Mouse (Mus musculus) myocyte (in vitro differentiated cells): ENCODE measurements around the gene Htr1f. TPM values are rescaled to one million over a fixed set of nuclear protein-coding genes. Genes with fewer than 3 reads are reported as not detected.

ENCODE experiments used
- H3K27me3 ChIP-seq: one replicate; pipeline ENCODE4 v1.6.1; 2011; ENCODE audit not compliant: control insufficient read depth, insufficient read depth, insufficient read length
- H3K36me3 ChIP-seq: one replicate; pipeline ENCODE4 v1.6.1; 2011; ENCODE audit not compliant: control insufficient read depth, insufficient read depth
- H3K4me2 ChIP-seq: one replicate; pipeline ENCODE4 v1.6.1; 2011; ENCODE audit warnings: low read depth, control low read depth
- H3K4me3 ChIP-seq: one replicate; pipeline ENCODE4 v1.5.1; 2011; ENCODE audit warnings: mild to moderate bottlenecking, control low read depth, moderate library complexity
- H3K79me2 ChIP-seq: one replicate; pipeline ENCODE4 v1.6.1; 2011; ENCODE audit not compliant: control insufficient read depth, insufficient read depth
- H3ac ChIP-seq: one replicate; pipeline ENCODE4 v1.6.1; 2011; ENCODE audit not compliant: control insufficient read depth, insufficient read length
- CEBPB ChIP-seq: IDR thresholded peaks from 2 replicates; pipeline ENCODE4 v1.6.1; 2011; ENCODE audit warnings: mild to moderate bottlenecking, moderate library complexity; ENCODE audit not compliant: poor library complexity, insufficient read depth, severe bottlenecking
- E2F4 ChIP-seq: IDR thresholded peaks from one replicate; pipeline ENCODE4 v1.6.1; 2011; ENCODE audit warnings: mild to moderate bottlenecking, control low read depth, moderate library complexity; ENCODE audit not compliant: insufficient read depth
- MAX ChIP-seq: IDR thresholded peaks from one replicate; pipeline ENCODE4 v1.6.1; 2011; ENCODE audit warnings: low read depth, mild to moderate bottlenecking, control low read depth
- MYOD1 ChIP-seq, 3 experiments: IDR thresholded peaks; one replicate each; pipeline ENCODE4 v1.6.1; 2011; ENCODE audit warnings: control low read depth in 2 of 3, low read depth in 2 of 3, mild to moderate bottlenecking in 2 of 3, moderate library complexity in 1 of 3; ENCODE audit not compliant: insufficient read length in 2 of 3, control insufficient read depth in 1 of 3
- MYOG ChIP-seq, 3 experiments: IDR thresholded peaks; one replicate each; pipeline ENCODE4 v1.6.1; 2011; ENCODE audit warnings: control low read depth in 2 of 3, low read depth in 2 of 3, mild to moderate bottlenecking in 2 of 3; ENCODE audit not compliant: insufficient read length in 2 of 3, control insufficient read depth in 1 of 3, insufficient read depth in 1 of 3
- POLR2A ChIP-seq: IDR thresholded peaks from one replicate; pipeline ENCODE4 v1.6.1; 2011; ENCODE audit warnings: low read depth, mild to moderate bottlenecking, control low read depth, moderate library complexity; ENCODE audit not compliant: insufficient read length
- POLR2AphosphoS2 ChIP-seq: IDR thresholded peaks from one replicate; pipeline ENCODE4 v1.6.1; 2011; ENCODE audit warnings: low read depth, control low read depth; ENCODE audit not compliant: insufficient read length
- REST ChIP-seq: IDR thresholded peaks from one replicate; pipeline ENCODE4 v1.6.1; 2011; ENCODE audit warnings: mild to moderate bottlenecking, control low read depth, moderate library complexity; ENCODE audit not compliant: insufficient read depth, insufficient read length
- SRF ChIP-seq: IDR thresholded peaks from one replicate; pipeline ENCODE4 v1.6.1; 2011; ENCODE audit warnings: low read depth; ENCODE audit not compliant: control insufficient read depth, insufficient read length
- TCF12 ChIP-seq: IDR thresholded peaks from one replicate; pipeline ENCODE4 v1.6.1; 2011; ENCODE audit warnings: mild to moderate bottlenecking, control low read depth; ENCODE audit not compliant: poor library complexity, insufficient read depth, severe bottlenecking
- TCF3 ChIP-seq: IDR thresholded peaks from one replicate; pipeline ENCODE4 v1.6.1; 2011; ENCODE audit warnings: low read depth, control low read depth; ENCODE audit not compliant: insufficient read length
- USF1 ChIP-seq: IDR thresholded peaks from one replicate; pipeline ENCODE4 v1.6.1; 2011; ENCODE audit warnings: low read depth, mild to moderate bottlenecking, control low read depth, moderate library complexity
- polyA plus RNA-seq: library from polyadenylated mRNA; unstranded; fragments of >200 nt; fragmentation: generic; extraction: Trizol; gene quantifications from one replicate; pipeline ENCODE4 v1.2.1, GENCODE M21; 2012; ENCODE audit warnings: missing spikeins

The Htr1f gene
- polyA plus RNA-seq, 1 experiment = not detected

GRCm38 (mm10) chr16:64974636-64975035 is 131.0 kb downstream of the Htr1f start:
- no peak overlapping the region for H3K4me3 ChIP-seq
- no peak overlapping the region for H3ac ChIP-seq
- H3K79me2 ChIP-seq = no peaks in the 10 kb centered on the region
- no peaks in the 10 kb centered on the region for H3K36me3 ChIP-seq
- no peak for TF ChIP-seq MYOD1 (IDR thresholded peaks at IDR 0.05; ENCODE audit: control insufficient read depth in 1 of 3, insufficient read length in 2 of 3, low read depth in 2 of 3)
- TF ChIP-seq POLR2AphosphoS2 = no peak
- no peak for TF ChIP-seq POLR2A
- no peak for TF ChIP-seq TCF12
- TF ChIP-seq CEBPB = no peak
- no peak for TF ChIP-seq E2F4
- no peak for TF ChIP-seq TCF3
- TF ChIP-seq USF1 = no peak
- no peak for TF ChIP-seq MAX
- no peak for TF ChIP-seq MYOG (IDR thresholded peaks at IDR 0.05; ENCODE audit: control insufficient read depth in 1 of 3, insufficient read depth in 1 of 3, insufficient read length in 2 of 3, low read depth in 2 of 3)
- TF ChIP-seq REST = no peak
- no peak overlapping the region for H3K4me2 ChIP-seq
- no peaks in the 10 kb centered on the region for H3K27me3 ChIP-seq

DNA sequence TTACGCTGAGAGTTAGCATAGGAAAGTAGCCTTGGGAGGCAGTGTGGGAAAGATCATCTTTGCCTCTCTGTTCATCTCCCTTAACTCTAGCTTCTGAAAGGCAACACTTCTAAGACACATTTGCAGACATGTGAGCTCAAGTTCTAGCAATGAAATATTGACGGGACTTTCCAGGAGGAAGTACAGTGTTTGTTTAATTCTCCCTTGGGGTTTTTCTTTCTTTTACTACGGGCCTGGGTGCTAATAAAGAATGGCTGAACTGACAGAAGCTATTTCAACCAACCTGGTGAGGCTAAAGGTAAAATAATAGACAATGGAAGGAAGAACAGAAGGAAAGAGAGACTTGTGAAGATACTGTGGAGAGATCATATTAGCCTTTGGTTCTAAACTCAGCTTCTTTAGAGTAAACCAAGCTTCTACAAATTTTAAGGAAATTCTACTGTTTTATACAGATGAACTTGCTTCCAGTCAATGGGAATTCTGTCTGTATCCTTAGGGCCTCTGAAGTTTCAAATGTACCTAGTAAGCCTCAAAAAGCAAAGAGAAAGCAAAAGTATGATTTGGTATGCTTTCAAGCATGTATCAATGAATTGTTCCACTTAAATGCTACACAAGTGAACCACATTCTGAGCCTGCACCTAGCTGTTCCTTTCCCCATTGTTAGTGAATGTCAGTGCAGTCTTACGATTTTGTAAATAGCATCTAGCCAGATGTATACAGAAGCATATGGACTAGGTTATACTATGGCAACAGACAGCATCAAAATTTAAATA is 131.9 kb downstream of the Htr1f start:
- TF ChIP-seq POLR2A (no peak), SRF (no peak), POLR2AphosphoS2 (no peak), MYOG (IDR thresholded peaks at IDR 0.05; ENCODE audit: control insufficient read depth in 1 of 3, insufficient read depth in 1 of 3, insufficient read length in 2 of 3, low read depth in 2 of 3) (no peak), TCF12 (no peak), USF1 (no peak), MAX (no peak), E2F4 (no peak), MYOD1 (IDR thresholded peaks at IDR 0.05; ENCODE audit: control insufficient read depth in 1 of 3, insufficient read length in 2 of 3, low read depth in 2 of 3) (no peak), TCF3 (no peak), REST (no peak), CEBPB (no peak)
- Histone ChIP-seq H3K27me3 (no peaks in the 10 kb centered on the region), H3ac (no peak overlapping the region), H3K36me3 (no peaks in the 10 kb centered on the region), H3K4me3 (no peak overlapping the region), H3K79me2 (no peaks in the 10 kb centered on the region), H3K4me2 (no peak overlapping the region)

DNA sequence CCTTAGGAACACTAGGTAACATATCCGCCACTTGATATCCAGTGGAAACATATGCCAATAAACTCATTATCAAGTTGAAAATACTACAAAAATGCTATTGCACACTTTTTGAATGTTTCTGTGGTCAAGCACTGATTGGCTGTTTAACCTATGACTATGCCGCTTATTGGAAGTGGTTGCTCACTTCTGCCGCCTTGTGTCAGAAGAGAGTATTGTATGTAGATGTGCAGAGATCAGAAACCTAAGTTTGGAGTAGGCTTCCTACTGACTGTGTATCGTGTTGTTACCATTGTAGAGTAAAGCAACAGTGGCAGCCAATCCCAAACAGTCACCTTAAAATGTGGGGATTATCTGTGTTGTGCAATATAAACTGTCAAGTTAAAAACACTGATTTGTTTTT is 144.0 kb downstream of the Htr1f start:
- Histone ChIP-seq H3K36me3 (no peaks in the 10 kb centered on the region), H3K27me3 (no peaks in the 10 kb centered on the region), H3ac (no peak overlapping the region), H3K4me3 (no peak overlapping the region), H3K79me2 (no peaks in the 10 kb centered on the region), H3K4me2 (no peak overlapping the region)
- TF ChIP-seq TCF3 (no peak), MYOG (IDR thresholded peaks at IDR 0.05; ENCODE audit: control insufficient read depth in 1 of 3, insufficient read depth in 1 of 3, insufficient read length in 2 of 3, low read depth in 2 of 3) (no peak), POLR2A (no peak), USF1 (no peak), E2F4 (no peak), CEBPB (no peak)

GRCm38 (mm10) chr16:64941646-64942195 is 163.9 kb downstream of the Htr1f start:
- Histone ChIP-seq H3K27me3 (no peaks in the 10 kb centered on the region), H3K4me2 (no peak overlapping the region), H3ac (no peak overlapping the region), H3K36me3 (no peaks in the 10 kb centered on the region), H3K79me2 (no peaks in the 10 kb centered on the region), H3K4me3 (no peak overlapping the region)
- TF ChIP-seq REST = no peak
- TF ChIP-seq MYOG (IDR thresholded peaks at IDR 0.05; ENCODE audit: control insufficient read depth in 1 of 3, insufficient read depth in 1 of 3, insufficient read length in 2 of 3, low read depth in 2 of 3) = no peak
- no peak for TF ChIP-seq E2F4
- no peak for TF ChIP-seq MYOD1 (IDR thresholded peaks at IDR 0.05; ENCODE audit: control insufficient read depth in 1 of 3, insufficient read length in 2 of 3, low read depth in 2 of 3)
- no peak for TF ChIP-seq SRF
- no peak for TF ChIP-seq MAX
- TF ChIP-seq POLR2A = no peak
- no peak for TF ChIP-seq TCF12
- no peak for TF ChIP-seq POLR2AphosphoS2
- TF ChIP-seq CEBPB = no peak
- TF ChIP-seq USF1 = no peak
- no peak for TF ChIP-seq TCF3
